Mouse (Mus musculus) urinary bladder, adult 2 months (tissue): ENCODE data around the gene Kcnc4. TPM values are rescaled to one million over a fixed set of nuclear protein-coding genes. Genes with fewer than 3 reads are reported as not detected.

Source experiments
- DNase-seq: peaks from one replicate; pipeline ENCODE4 v3.0.0; 2022; ENCODE audit warnings: low spot score
- polyA plus RNA-seq: library from polyadenylated mRNA; depleted of rRNA; stranded (reverse); fragments of >200 nt; gene quantifications from 2 replicates; pipeline ENCODE4 v1.2.3, GENCODE M21; 2012; rRNA removed

The Kcnc4 gene
- 9.1 and 10.5 TPM in 2 replicates for polyA plus RNA-seq

GRCm38 (mm10) chr3:107459196-107459772, at the start of gene Kcnc4:
TSS of gene Kcnc4 (minus strand) at chr3:107459552.
- DNase-seq, result peak; percentile 29

DNA sequence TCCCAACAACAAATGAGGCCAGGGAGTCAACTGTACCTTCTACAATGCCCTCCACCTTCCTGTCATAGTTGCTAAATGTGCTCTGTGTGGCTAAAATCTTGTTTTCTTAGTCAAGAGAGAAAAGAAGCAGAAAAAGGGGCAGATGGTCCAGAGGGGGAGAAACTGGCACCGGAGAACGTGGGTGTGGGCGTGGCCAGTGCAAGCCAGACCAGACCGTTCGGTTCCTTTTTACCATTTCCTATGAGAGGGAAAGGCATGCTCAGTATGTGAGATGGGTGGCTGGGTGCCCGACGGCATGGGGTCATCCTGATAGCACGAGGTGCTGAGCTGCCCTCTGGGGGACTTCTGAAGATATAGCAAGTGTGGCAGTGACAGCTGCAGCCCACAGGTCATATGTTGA, 49.3 kb upstream of the Kcnc4 start:
- DNase-seq, result no peak

DNA sequence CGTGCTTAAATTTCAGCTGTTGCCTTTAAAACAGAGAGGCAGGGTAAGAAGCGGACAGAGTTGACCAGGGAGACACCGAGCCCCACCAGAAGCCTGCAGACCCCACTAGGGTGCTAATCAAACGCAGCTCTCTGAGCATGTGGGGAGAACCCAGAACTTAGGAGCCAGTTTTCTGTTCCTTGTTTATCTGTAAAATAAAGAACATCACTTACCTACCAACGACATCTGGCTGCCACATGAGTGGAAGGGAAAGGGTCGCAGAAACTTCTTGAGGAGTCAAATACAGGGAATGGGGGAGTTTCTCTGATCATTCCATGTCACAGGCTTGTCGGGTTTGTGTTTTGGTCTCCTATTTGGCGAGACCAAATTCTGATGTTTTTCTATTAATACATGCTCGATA, 48.6 kb upstream of the Kcnc4 start:
- DNase-seq, result no peak

GRCm38 (mm10) chr3:107506531-107506930, 47.2 kb upstream of the Kcnc4 start:
- DNase-seq, result no peak

GRCm38 (mm10) chr3:107505464-107506367, 46.4 kb upstream of the Kcnc4 start:
- no peak for DNase-seq

DNA sequence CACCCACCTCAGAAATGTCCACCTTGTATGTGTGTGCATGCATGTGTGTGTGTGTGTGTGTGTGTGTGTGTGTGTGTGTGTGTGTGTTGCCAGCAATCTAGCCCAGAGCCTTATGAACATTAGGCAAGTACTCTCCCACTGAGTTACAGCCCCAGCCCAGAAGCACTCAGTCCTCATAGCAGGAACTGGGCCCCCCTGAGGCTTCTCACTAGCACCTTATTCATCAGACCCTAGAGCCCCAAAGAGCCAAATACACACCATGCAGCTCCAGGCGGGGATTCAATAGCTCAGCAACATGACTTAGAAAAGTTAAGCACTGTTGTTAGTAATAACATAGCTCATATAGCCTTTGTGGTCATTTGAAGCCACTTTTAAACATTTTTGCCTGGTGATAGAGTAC, 45.2 kb upstream of the Kcnc4 start:
- DNase-seq, result no peak

- DNase-seq, result no peak
Observed at GRCm38 (mm10) chr3:107503716-107504115, 44.4 kb upstream of the Kcnc4 start.

DNA sequence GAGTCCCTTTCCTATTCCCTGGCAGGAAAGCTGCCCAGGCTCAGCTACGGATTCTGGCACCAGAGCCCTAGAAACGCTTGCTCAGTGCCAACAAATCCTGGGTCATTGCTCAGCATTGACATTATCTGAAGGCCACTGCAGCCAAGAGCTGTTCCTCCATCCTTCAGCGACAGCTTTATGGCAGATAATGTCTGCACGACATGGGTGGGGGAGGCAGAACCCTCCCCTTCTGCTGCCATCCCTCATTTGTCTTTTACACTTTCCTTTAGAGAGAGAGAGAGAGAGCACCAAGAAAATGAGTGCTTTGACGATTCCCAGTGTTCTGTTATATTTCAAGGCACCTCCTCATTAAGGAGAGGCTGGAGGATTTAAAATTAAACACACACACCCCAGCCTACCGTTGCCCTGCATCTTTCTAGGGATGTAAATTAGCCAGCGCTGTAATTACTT, 42.4 kb upstream of the Kcnc4 start:
- no peak for DNase-seq

DNA sequence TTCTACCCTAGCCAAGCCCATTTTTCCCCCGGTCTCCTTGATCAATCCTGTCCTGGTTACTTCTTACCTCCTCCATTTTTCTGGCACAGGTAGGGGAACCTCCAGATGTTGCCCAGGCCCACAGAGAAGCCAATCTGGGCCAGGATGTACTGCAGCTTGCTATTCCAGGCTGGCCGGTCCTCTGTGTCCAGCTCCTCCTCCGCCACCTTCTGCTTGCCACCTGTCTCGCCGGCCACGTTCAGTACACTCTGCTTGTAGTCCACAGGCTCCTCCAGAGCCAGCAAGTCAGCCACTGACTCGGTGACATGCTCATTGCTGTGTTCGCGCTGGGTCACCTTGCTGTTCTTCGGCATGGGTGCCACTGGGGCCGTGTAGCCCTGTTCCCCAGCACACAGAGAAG, 40.9 kb upstream of the Kcnc4 start:
- no peak for DNase-seq

DNA sequence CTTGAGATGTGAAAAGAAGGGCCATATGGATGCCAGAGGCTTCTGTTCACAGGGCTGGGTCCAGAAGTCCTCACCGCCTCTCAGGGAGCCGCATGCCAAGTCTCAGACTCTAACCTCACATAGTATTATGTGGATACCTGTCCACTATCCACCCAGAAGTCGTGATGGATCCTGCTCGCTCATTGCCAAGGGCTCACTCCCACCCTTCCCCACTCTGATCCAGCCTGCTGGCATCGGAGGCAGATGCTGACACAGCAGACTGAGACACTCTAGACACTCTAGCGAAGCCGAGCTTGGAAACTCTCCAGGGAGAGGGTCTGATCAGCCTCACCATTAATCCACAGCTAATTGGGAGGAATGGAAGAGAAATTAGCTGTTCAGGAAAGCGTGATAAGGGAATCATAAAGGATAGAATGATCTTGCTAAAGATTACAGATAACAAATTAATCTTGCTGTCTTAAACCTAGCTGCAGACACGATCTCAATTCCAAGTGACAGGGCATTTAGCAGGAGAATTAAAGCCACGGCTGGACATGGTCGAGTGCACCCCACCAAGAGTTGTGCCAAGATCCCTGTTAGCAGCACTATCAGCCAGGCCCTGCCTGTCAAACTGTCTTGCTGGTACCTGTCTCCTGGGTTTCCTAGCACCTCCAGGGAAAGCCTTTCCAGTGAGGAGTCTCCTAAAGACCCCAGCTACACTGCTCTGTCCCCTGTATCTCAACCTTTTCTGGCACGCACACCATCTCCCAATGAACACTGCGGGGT, 36.9 kb upstream of the Kcnc4 start:
- no peak for DNase-seq

DNA sequence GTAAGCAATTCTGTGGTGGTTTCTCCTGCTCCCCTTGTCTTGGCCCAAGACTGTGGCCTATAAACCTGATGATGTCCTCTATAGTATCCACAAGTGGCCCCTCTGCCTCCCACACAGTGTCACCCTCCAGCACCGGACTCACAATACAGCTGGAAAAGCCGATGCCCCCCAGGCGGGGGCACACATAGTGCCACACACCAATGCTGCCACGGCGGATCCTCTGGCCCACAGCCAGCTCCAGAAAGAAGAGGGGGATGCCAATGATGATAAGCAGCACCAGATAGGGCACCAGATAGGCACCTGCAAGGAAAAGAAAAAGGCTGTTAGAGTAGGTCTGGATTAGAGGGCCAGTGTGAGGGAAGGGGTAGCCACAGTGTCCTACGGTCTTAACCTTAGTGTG, 36.2 kb upstream of the Kcnc4 start:
- DNase-seq, result no peak

GRCm38 (mm10) chr3:107491459-107491858, 32.1 kb upstream of the Kcnc4 start:
- DNase-seq, result no peak

DNA sequence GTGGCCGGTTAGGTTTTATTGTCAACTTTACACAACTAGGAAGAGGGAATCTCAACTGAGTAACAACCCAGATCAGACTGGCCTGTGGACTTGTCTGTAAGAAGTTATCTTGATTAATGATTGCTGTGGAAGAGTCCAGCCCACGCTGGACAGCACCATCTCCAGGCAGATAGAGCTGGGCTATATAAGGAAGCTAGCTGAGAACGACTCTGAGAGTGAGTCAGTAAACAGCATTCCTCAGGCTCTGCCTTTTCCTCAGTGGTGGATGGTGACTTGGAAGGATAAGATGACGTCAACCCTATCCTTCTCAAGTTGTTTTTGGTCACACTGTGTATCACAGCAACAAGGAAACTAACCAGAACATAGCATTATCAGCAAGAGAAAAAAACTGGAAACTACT, 29.3 kb upstream of the Kcnc4 start:
- DNase-seq, result no peak

DNA sequence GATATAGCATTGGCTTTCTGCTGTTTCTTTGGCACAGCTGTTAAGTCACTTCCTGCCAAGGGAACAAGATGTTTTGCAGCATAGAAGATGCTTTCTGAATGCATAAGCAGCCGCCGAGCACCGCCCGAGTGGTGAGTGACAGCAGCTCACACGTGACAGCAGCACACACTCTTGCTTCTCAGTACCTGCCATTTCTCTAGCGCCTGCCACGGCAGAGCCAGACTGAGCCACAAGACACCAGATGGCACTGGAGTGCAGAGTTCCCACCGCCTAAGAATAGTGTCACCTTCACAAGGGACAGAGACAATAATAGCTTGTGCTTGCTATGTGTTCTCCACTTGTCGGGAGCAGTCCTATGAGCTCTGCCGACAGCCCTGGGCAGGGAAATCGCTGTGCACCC, 23.9 kb upstream of the Kcnc4 start:
- DNase-seq, result no peak

GRCm38 (mm10) chr3:107480660-107481059, 21.3 kb upstream of the Kcnc4 start:
- DNase-seq, result no peak

GRCm38 (mm10) chr3:107472198-107472597, 12.8 kb upstream of the Kcnc4 start:
- DNase-seq, result no peak

GRCm38 (mm10) chr3:107469059-107469458, 9.7 kb upstream of the Kcnc4 start:
- no peak for DNase-seq

DNA sequence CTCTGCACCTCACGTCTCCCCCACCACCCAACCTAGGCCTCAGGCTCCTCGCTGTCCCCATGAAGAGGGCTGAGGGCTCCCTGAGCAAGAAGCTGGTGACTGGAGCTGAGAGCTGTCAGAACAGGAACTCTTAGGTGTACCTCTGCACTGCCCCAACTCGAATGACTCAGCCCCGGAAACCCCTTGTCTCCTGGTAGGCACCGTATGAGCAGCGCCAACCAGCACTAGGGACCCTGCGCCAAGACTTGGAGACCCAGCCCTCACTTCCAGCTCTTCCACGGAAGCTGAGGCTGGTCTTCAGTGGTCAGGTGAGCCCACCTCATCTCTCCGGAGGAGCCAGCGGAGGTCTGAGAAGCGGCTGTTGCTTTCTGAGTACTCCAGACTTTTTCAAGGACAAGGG, 8.8 kb upstream of the Kcnc4 start:
- DNase-seq, result no peak

DNA sequence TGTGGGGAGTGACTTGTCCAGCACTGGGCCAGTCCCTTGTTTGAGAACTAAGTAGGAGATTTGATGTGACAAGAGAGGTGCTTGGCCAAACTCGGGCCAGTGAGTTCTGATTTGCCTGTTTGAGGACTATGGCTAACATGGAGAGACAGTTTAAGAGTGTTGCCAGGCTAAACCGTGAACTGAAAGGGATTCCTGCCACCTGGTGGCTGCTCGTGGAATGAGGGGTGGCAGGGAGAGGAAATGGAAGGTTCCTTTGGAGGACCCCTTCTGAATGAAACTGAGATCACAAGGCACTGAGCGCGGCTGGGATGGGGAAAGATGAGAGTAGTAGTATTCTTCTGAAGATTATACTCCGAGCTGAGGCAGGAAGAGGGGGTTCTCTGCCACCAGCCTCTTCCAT, 7.2 kb upstream of the Kcnc4 start:
- peak; percentile 50 for DNase-seq

GRCm38 (mm10) chr3:107462160-107462559, 2.8 kb upstream of the Kcnc4 start:
- peak; percentile 58 for DNase-seq

GRCm38 (mm10) chr3:107459773-107460431, 550 bp upstream of the Kcnc4 start:
- no peak for DNase-seq
